Mouse (Mus musculus) midbrain, postnatal 0 days (tissue): ENCODE results near the gene Gnai2. TPM values are rescaled to one million over a fixed set of nuclear protein-coding genes. Genes with fewer than 3 reads are reported as not detected.

Experiments
- ATAC-seq: fragments of 200-750 bp; cut with Nextera tagmentation; 2 replicates; pipeline ENCODE4 v1.8.0; 2017; ENCODE audit warnings: moderate number of reproducible peaks, mild to moderate bottlenecking, moderate TSS enrichment, moderate library complexity; ENCODE audit not compliant: low FRiP score
- DNase-seq: peaks from one replicate; pipeline ENCODE4 v3.0.0-alpha.2; 2015; ENCODE audit warnings: low spot score
- H3K27ac ChIP-seq: fragments of 300-500 bp; sonication (generic); 2 replicates; pipeline ENCODE4 v1.5.1; 2014; ENCODE audit warnings: low read depth, mild to moderate bottlenecking, low read length, mixed read lengths
- H3K27me3 ChIP-seq: fragments of 300-500 bp; sonication (generic); 2 replicates; pipeline ENCODE4 v1.6.1; 2014; ENCODE audit warnings: low read length, control low read depth, mixed read lengths; ENCODE audit not compliant: insufficient read depth
- H3K36me3 ChIP-seq: fragments of 300-500 bp; sonication (generic); 2 replicates; pipeline ENCODE4 v1.6.1; 2014; ENCODE audit warnings: low read length, control low read depth, mixed read lengths; ENCODE audit not compliant: insufficient read depth
- H3K4me1 ChIP-seq: fragments of 300-500 bp; sonication (generic); 2 replicates; pipeline ENCODE4 v1.6.1; 2014; ENCODE audit warnings: mild to moderate bottlenecking, control low read depth, antibody characterized with exemption, low read length, mixed read lengths; ENCODE audit not compliant: insufficient read depth
- H3K4me2 ChIP-seq: fragments of 300-500 bp; sonication (generic); 2 replicates; pipeline ENCODE4 v1.6.1; 2014; ENCODE audit warnings: low read depth, mild to moderate bottlenecking, low read length, mixed read lengths; ENCODE audit not compliant: poor library complexity, severe bottlenecking
- H3K4me3 ChIP-seq: fragments of 300-500 bp; sonication (generic); 2 replicates; pipeline ENCODE4 v1.5.1; 2014; ENCODE audit warnings: low read depth, mild to moderate bottlenecking, low read length, moderate library complexity
- H3K9ac ChIP-seq: fragments of 300-500 bp; sonication (generic); replicated peaks from 2 replicates; pipeline ENCODE4 v1.6.1; 2014; ENCODE audit warnings: mild to moderate bottlenecking, low read length, moderate library complexity, mixed read lengths; ENCODE audit not compliant: poor library complexity, severe bottlenecking
- H3K9me3 ChIP-seq: fragments of 300-500 bp; sonication (generic); 2 replicates; pipeline ENCODE4 v1.6.1; 2016; ENCODE audit warnings: low read length, control low read depth
- CTCF ChIP-seq: IDR thresholded peaks from 2 replicates; pipeline ENCODE4 v1.5.1; 2016; ENCODE audit warnings: antibody characterized with exemption, mild to moderate bottlenecking
- WGBS: fragments of 180-500 bp; shearing (Covaris S2); extraction: QIAGEN DNeasy Blood & Tissue Kit; methylation state at CpG from one replicate; pipeline ENCODE4 v1.1.7; 2014; 5-methylcytosine and 5-hydroxymethylcytosine counted together
- polyA plus RNA-seq: library from polyadenylated mRNA; unstranded; fragments of >200 nt; fragmentation: Nextera tagmentation; extraction: Ambion mirVana; gene quantifications from 2 replicates; pipeline ENCODE4 v1.2.1, GENCODE M21; 2015
- total RNA-seq: library from RNA; depleted of rRNA; stranded (reverse); fragments of >200 nt; gene quantifications from 2 replicates; pipeline ENCODE4 v1.2.3, GENCODE M21; 2014

Gnai2 gene
- total and polyA plus RNA-seq, 2 experiments from 2014 or later = 241 to 264 TPM

DNA sequence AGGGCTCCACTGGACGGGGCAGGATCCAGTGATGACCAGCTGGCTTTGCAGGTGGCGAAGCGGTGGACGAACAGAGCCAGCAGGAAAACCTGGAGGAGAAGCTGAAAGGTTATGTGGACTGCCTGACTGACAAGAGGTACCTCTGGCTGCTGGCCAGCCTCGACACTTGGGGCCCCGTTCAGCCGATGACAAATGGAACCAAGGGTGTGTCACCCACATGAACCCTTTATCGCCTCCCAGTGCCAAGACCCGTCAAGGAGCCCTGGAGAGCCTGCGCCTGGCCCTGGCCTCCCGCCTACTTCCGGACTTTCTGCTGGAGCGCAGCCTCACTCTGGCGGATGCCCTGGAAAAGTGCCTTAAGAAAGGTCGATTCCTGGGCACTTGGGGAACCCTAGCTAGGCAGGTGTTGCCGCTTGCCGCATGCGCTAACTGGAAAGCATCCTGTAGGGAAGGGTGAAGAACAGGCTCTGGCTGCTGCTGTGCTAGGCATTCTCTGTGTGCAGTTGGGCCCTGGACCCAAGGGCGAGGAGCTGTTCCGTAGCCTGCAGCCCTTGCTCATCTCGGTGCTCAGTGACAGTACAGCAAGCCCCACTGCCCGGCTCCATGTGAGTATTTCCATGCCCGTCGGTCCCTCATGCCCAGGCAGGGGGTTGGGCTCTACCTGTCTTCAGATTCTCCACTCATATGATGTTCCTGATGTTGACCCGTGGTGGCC, 45.0 kb downstream of the Gnai2 start:
- no peak overlapping the region for H3K4me2 ChIP-seq

DNA sequence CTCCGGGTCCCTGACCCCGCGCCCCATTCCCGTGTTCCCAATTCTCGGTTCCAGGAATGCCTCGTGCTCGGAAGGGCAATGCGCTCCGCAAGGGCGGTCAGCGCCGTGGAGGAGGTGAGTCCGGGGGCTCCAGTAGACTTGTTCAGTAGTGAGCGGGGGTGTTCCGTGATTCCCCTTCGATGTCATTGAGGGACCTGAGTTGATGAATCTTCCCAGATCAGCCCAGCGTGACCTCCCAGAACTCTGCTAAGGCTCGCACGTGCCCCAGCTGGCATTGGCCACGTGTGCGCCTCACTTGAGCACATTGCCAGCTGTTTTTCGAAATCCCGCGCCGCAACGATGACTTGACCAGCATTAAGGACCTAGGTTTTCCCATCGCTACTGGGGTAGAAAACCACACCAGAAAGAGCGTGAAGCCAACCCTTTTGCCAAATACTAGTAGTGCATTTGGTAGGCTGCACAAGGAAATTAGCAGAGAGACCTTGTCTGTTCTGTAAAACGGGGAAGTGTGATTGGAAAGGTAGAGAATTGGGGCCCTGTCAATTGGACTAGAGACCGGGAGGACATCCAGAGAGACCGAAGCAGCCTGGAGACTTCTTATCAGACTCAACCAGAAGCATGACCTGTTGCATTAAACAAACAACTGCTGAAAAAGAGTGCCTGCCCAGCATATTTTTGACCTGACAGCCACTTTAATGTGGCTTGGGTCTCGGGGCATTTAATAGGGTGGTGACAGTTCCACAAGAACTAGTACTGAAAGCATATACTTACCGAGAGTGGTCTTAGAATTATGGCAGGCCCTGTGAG, 47.1 kb downstream of the Gnai2 start:
- Histone ChIP-seq H3K4me3 (peak overlapping the region; percentile 62), H3K27me3 (no peaks in the 10 kb centered on the region), H3K4me2 (peak overlapping the region; percentile 75), H3K4me1 (peaks cover 11% of the 10 kb centered on the region; the same call in 1 of the 2 replicates), H3K9me3 (no peaks in the 10 kb centered on the region), H3K36me3 (peaks cover 31% of the 10 kb centered on the region), H3K27ac (no peak overlapping the region), H3K9ac (peak overlapping the region; percentile 53; the same call in 1 of the 2 replicates)
- WGBS = 7% methylated on average over 33 of the region's 33 CpGs
- DNase-seq (peak; percentile 45), ATAC-seq (peak; percentile 44)
- no peak for TF ChIP-seq CTCF

More for the DNA sequence above, 45.0 kb downstream of the Gnai2 start:
- Histone ChIP-seq H3K4me1 (peaks cover 11% of the 10 kb centered on the region; the same call in 1 of the 2 replicates), H3K9me3 (no peaks in the 10 kb centered on the region), H3K9ac (no peak overlapping the region), H3K27ac (no peak overlapping the region), H3K36me3 (peaks cover 33% of the 10 kb centered on the region), H3K4me3 (no peak overlapping the region), H3K27me3 (no peaks in the 10 kb centered on the region)
- TF ChIP-seq CTCF = no peak
- WGBS = 92% methylated on average over 25 of the region's 25 CpGs
- DNase-seq (no peak), ATAC-seq (no peak)

DNA sequence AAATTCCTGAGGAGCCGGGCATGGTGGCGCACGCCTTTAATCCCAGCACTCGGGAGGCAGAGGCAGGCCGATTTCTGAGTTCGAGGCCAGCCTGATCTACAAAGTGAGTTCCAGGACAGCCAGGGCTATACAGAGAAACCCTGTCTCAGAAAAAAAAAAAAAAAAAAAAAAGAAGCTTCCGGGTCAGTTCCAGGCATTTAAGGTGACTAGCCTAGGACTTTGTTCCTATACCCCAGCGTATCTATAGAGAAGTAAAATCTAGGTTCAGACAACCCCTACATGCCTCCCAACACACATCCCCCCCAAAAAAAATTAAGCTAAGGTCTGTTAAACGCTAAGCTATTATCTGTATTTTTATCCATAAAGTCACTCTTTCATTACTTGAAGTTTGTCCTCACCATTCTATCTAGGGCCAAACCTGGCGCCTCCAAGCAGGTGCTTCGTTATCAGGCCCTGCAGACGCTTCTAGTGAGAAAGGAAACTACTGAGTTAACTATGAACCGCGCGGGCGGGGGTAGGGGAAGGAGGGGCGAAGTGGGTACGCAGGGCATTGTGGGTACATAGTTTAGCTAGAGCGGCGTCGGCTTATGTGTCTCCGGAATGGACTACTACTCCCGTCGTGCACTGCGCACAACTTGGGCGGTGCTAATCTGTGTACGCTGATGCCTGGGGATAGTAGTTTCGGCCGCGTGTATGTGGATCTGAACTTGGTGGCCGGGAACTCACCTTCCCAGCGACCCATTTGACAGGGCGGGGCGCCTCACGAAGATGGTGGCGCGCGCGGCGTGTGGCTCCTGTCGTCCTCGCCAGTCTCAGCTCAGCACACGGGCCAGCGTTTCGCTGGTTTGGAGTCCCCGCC, 48.0 kb downstream of the Gnai2 start, which contains the start of gene Ifrd2:
Gene Ifrd2, plus strand, starts transcription at position 669 of the 859 bp plus-strand sequence.
- peak within 1 kb of the TSS; percentile 53; the same call in 1 of the 2 replicates for H3K9ac ChIP-seq
- peak within 1 kb of the TSS; percentile 75 for H3K4me2 ChIP-seq
- 13% methylated on average over 46 of the region's 46 CpGs for WGBS
- peaks cover 11% of the 10 kb centered on the region; the same call in 1 of the 2 replicates for H3K4me1 ChIP-seq
- no peaks in the 10 kb centered on the region for H3K27me3 ChIP-seq
- no peak for TF ChIP-seq CTCF
- H3K36me3 ChIP-seq = peaks cover 29% of the 10 kb centered on the region
- H3K9me3 ChIP-seq = no peaks in the 10 kb centered on the region
- H3K27ac ChIP-seq = no peak within 1 kb of the TSS
- ATAC-seq (peak; percentile 97), DNase-seq (peak; percentile 99)
- H3K4me3 ChIP-seq = peak within 1 kb of the TSS; percentile 62

DNA sequence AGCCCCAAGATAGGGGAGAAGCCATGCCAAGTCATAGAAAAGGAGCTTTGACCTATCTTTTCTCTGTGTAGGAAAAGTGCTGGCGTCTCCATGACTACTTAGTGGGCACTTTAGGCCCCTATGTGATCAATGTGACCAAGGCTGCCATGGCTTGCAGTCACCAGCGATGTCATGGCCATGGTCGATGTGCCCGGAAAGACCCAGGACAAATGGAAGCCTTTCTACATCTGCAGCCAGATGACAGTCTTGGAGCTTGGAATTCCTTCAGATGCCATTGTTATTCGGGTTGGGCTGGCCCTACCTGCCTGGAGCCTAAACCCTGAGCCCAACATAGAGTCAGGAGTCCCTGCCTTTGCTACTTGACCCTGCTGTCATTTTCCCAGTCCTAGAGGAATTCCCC, 48.7 kb downstream of the Gnai2 start:
- DNase-seq (no peak), ATAC-seq (no peak)
- Histone ChIP-seq H3K4me3 (no peak overlapping the region), H3K27ac (no peak overlapping the region), H3K36me3 (peaks cover 24% of the 10 kb centered on the region), H3K27me3 (no peaks in the 10 kb centered on the region), H3K4me2 (no peak overlapping the region), H3K4me1 (peaks cover 15% of the 10 kb centered on the region; the same call in 1 of the 2 replicates), H3K9me3 (no peaks in the 10 kb centered on the region), H3K9ac (no peak overlapping the region)
- WGBS = 98% methylated on average over 5 of the region's 5 CpGs
- no peak for TF ChIP-seq CTCF

DNA sequence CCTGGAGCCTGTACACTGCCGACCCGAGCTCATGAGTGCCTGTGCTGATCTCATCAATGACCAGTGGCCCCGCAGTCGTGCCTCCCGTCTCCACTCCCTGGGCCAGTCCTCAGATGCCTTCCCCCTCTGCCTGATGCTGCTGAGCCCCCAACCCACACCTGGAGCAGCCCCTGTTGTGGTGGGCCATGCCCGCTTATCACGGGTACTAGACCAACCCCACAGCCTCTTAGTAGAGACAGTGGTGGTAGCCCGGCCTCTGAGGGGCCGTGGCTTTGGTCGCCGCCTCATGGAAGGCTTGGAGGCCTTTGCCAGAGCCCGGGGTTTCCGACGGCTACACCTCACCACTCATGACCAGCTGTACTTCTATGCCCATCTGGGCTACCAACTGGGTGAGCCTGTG, 52.0 kb downstream of the Gnai2 start:
- no peak overlapping the region for H3K9ac ChIP-seq
- peaks cover 6% of the 10 kb centered on the region for H3K36me3 ChIP-seq
- ATAC-seq (no peak), DNase-seq (no peak)
- H3K27ac ChIP-seq = no peak overlapping the region
- no peaks in the 10 kb centered on the region for H3K9me3 ChIP-seq
- no peak overlapping the region for H3K4me3 ChIP-seq
- TF ChIP-seq CTCF = no peak
- peaks cover 14% of the 10 kb centered on the region; the same call in 1 of the 2 replicates for H3K4me1 ChIP-seq
- 96% methylated on average over 14 of the region's 14 CpGs for whole genome bisulfite sequencing
- H3K27me3 ChIP-seq = no peaks in the 10 kb centered on the region
- no peak overlapping the region for H3K4me2 ChIP-seq
